Mouse (Mus musculus): ENCODE measurements at regions not wholly inside any gene's neighbourhood (a gene's known extent, or its start where the extent isn't known, plus 50 kb on each side); places are given as distances from the start of the nearest gene placed in this dataset.

DNA sequence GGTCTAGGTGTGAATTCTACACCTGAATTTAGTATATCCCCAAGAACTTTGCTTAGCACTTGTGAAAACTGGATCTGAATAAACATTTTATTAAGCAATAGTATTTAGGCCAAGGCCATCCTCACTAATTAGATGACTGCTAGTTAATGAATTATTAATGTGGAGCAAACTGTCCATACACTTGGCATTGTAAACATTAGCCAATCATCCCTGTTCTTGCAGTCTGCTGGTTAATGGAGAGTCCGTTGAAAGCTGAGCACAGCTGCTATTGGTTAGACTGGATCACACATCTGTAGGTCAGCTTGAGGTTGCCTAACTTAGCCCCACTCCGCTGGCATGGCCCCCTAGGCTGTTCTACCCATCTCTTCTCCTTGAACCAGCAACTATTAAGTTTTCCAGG, 826.2 kb upstream of the 4930452B06Rik start:
- no peaks in the 10 kb centered on the region for H3K27me3 ChIP-seq (ENCODE audit: control insufficient read depth, insufficient read depth, low read depth, low read length)
- no peak for ATAC-seq (ENCODE audit: low read depth)

GRCm38 (mm10) chr14:9488585-9488984, 822.5 kb upstream of the 4930452B06Rik start:
- Histone ChIP-seq H3K4me2 (ENCODE audit: low read depth, low read length) (no peak overlapping the region), H3K27ac (ENCODE audit: low read length) (no peak overlapping the region), H3K36me3 (ENCODE audit: control insufficient read depth, insufficient read depth) (no peaks in the 10 kb centered on the region), H3K27me3 (ENCODE audit: control insufficient read depth, insufficient read depth, low read depth, low read length) (no peaks in the 10 kb centered on the region), H3K4me3 (ENCODE audit: low read depth, low read length) (no peak overlapping the region), H3K9me3 (replicated peaks; ENCODE audit: control insufficient read depth, low read length) (no peaks in the 10 kb centered on the region), H3K9ac (ENCODE audit: low read depth, low read length) (no peak overlapping the region), H3K4me1 (ENCODE audit: control insufficient read depth, low read depth, low read length) (no peaks in the 10 kb centered on the region)
- no peak for ATAC-seq (ENCODE audit: low read depth)
- WGBS (ENCODE audit: insufficient replicate concordance), result 24% methylated on average over 1 of the region's 1 CpGs

More for the DNA sequence above, 826.2 kb upstream of the 4930452B06Rik start:
- no peaks in the 10 kb centered on the region for H3K9me3 ChIP-seq (replicated peaks; ENCODE audit: control insufficient read depth, low read length)
- WGBS (ENCODE audit: insufficient replicate concordance), result 59% methylated on average over 2 of the region's 2 CpGs
- H3K36me3 ChIP-seq (ENCODE audit: control insufficient read depth, insufficient read depth), result no peaks in the 10 kb centered on the region
- H3K4me1 ChIP-seq (ENCODE audit: control insufficient read depth, low read depth, low read length), result no peaks in the 10 kb centered on the region
- no peak overlapping the region for H3K9ac ChIP-seq (ENCODE audit: low read depth, low read length)
- H3K27ac ChIP-seq (ENCODE audit: low read length), result no peak overlapping the region
- no peak overlapping the region for H3K4me2 ChIP-seq (ENCODE audit: low read depth, low read length)
- H3K4me3 ChIP-seq (ENCODE audit: low read depth, low read length), result no peak overlapping the region

GRCm38 (mm10) chr14:9478981-9479380, 812.9 kb upstream of the 4930452B06Rik start:
- H3K4me1 ChIP-seq (ENCODE audit: control insufficient read depth, low read depth, low read length), result no peaks in the 10 kb centered on the region
- no peak overlapping the region for H3K9ac ChIP-seq (ENCODE audit: low read depth, low read length)
- no peaks in the 10 kb centered on the region for H3K27me3 ChIP-seq (ENCODE audit: control insufficient read depth, insufficient read depth, low read depth, low read length)
- no peaks in the 10 kb centered on the region for H3K9me3 ChIP-seq (replicated peaks; ENCODE audit: control insufficient read depth, low read length)
- ATAC-seq (ENCODE audit: low read depth), result no peak
- no peak overlapping the region for H3K4me3 ChIP-seq (ENCODE audit: low read depth, low read length)
- no peaks in the 10 kb centered on the region for H3K36me3 ChIP-seq (ENCODE audit: control insufficient read depth, insufficient read depth)
- H3K4me2 ChIP-seq (ENCODE audit: low read depth, low read length), result no peak overlapping the region
- no peak overlapping the region for H3K27ac ChIP-seq (ENCODE audit: low read length)

- H3K4me3 ChIP-seq (ENCODE audit: low read depth, low read length), result no peak overlapping the region
- WGBS (ENCODE audit: insufficient replicate concordance), result 66% methylated on average over 7 of the region's 7 CpGs
- no peaks in the 10 kb centered on the region for H3K9me3 ChIP-seq (replicated peaks; ENCODE audit: control insufficient read depth, low read length)
- H3K4me2 ChIP-seq (ENCODE audit: low read depth, low read length), result no peak overlapping the region
- no peaks in the 10 kb centered on the region for H3K27me3 ChIP-seq (ENCODE audit: control insufficient read depth, insufficient read depth, low read depth, low read length)
- no peaks in the 10 kb centered on the region for H3K4me1 ChIP-seq (ENCODE audit: control insufficient read depth, low read depth, low read length)
- no peak overlapping the region for H3K27ac ChIP-seq (ENCODE audit: low read length)
- H3K9ac ChIP-seq (ENCODE audit: low read depth, low read length), result no peak overlapping the region
- no peaks in the 10 kb centered on the region for H3K36me3 ChIP-seq (ENCODE audit: control insufficient read depth, insufficient read depth)
- ATAC-seq (ENCODE audit: low read depth), result no peak
Measured at GRCm38 (mm10) chr14:9475169-9475568, 809.1 kb upstream of the 4930452B06Rik start.

- no peak for ATAC-seq (ENCODE audit: low read depth)
- Histone ChIP-seq H3K4me3 (ENCODE audit: low read depth, low read length) (no peak overlapping the region), H3K4me1 (ENCODE audit: control insufficient read depth, low read depth, low read length) (no peaks in the 10 kb centered on the region), H3K9ac (ENCODE audit: low read depth, low read length) (no peak overlapping the region), H3K4me2 (ENCODE audit: low read depth, low read length) (no peak overlapping the region), H3K9me3 (replicated peaks; ENCODE audit: control insufficient read depth, low read length) (no peaks in the 10 kb centered on the region), H3K27me3 (ENCODE audit: control insufficient read depth, insufficient read depth, low read depth, low read length) (no peaks in the 10 kb centered on the region), H3K27ac (ENCODE audit: low read length) (no peak overlapping the region), H3K36me3 (ENCODE audit: control insufficient read depth, insufficient read depth) (no peaks in the 10 kb centered on the region)
Measured at GRCm38 (mm10) chr14:9469686-9470085, 803.6 kb upstream of the 4930452B06Rik start.

- H3K4me3 ChIP-seq (ENCODE audit: low read depth, low read length), result no peak overlapping the region
- no peaks in the 10 kb centered on the region for H3K36me3 ChIP-seq (ENCODE audit: control insufficient read depth, insufficient read depth)
- H3K9me3 ChIP-seq (replicated peaks; ENCODE audit: control insufficient read depth, low read length), result no peaks in the 10 kb centered on the region
- no peak overlapping the region for H3K27ac ChIP-seq (ENCODE audit: low read length)
- no peaks in the 10 kb centered on the region for H3K27me3 ChIP-seq (ENCODE audit: control insufficient read depth, insufficient read depth, low read depth, low read length)
- H3K9ac ChIP-seq (ENCODE audit: low read depth, low read length), result no peak overlapping the region
- WGBS (ENCODE audit: insufficient replicate concordance), result 34% methylated on average over 3 of the region's 3 CpGs
- no peak for ATAC-seq (ENCODE audit: low read depth)
- no peaks in the 10 kb centered on the region for H3K4me1 ChIP-seq (ENCODE audit: control insufficient read depth, low read depth, low read length)
- no peak overlapping the region for H3K4me2 ChIP-seq (ENCODE audit: low read depth, low read length)
Measured at GRCm38 (mm10) chr14:9468654-9469053, 802.6 kb upstream of the 4930452B06Rik start.

- 33% methylated on average over 7 of the region's 7 CpGs for WGBS (ENCODE audit: insufficient replicate concordance)
- no peak overlapping the region for H3K27ac ChIP-seq (ENCODE audit: low read length)
- H3K9ac ChIP-seq (ENCODE audit: low read depth, low read length), result no peak overlapping the region
- ATAC-seq (ENCODE audit: low read depth), result no peak; the same call in 1 of the 2 replicates
- H3K4me1 ChIP-seq (ENCODE audit: control insufficient read depth, low read depth, low read length), result no peaks in the 10 kb centered on the region
- H3K4me3 ChIP-seq (ENCODE audit: low read depth, low read length), result no peak overlapping the region
- H3K9me3 ChIP-seq (replicated peaks; ENCODE audit: control insufficient read depth, low read length), result no peaks in the 10 kb centered on the region
- H3K36me3 ChIP-seq (ENCODE audit: control insufficient read depth, insufficient read depth), result no peaks in the 10 kb centered on the region
- no peaks in the 10 kb centered on the region for H3K27me3 ChIP-seq (ENCODE audit: control insufficient read depth, insufficient read depth, low read depth, low read length)
- no peak overlapping the region for H3K4me2 ChIP-seq (ENCODE audit: low read depth, low read length)
Measured at GRCm38 (mm10) chr14:9467690-9468458, 801.8 kb upstream of the 4930452B06Rik start.

GRCm38 (mm10) chr14:9460006-9460405, 794.0 kb upstream of the 4930452B06Rik start:
- no peak overlapping the region for H3K4me3 ChIP-seq (ENCODE audit: low read depth, low read length)
- H3K9ac ChIP-seq (ENCODE audit: low read depth, low read length), result no peak overlapping the region
- no peak for ATAC-seq (ENCODE audit: low read depth)
- no peak overlapping the region for H3K27ac ChIP-seq (ENCODE audit: low read length)
- H3K9me3 ChIP-seq (replicated peaks; ENCODE audit: control insufficient read depth, low read length), result no peaks in the 10 kb centered on the region
- WGBS (ENCODE audit: insufficient replicate concordance), result 78% methylated on average over 3 of the region's 3 CpGs
- H3K4me2 ChIP-seq (ENCODE audit: low read depth, low read length), result no peak overlapping the region
- no peaks in the 10 kb centered on the region for H3K27me3 ChIP-seq (ENCODE audit: control insufficient read depth, insufficient read depth, low read depth, low read length)
- H3K4me1 ChIP-seq (ENCODE audit: control insufficient read depth, low read depth, low read length), result no peaks in the 10 kb centered on the region
- no peaks in the 10 kb centered on the region for H3K36me3 ChIP-seq (ENCODE audit: control insufficient read depth, insufficient read depth)

DNA sequence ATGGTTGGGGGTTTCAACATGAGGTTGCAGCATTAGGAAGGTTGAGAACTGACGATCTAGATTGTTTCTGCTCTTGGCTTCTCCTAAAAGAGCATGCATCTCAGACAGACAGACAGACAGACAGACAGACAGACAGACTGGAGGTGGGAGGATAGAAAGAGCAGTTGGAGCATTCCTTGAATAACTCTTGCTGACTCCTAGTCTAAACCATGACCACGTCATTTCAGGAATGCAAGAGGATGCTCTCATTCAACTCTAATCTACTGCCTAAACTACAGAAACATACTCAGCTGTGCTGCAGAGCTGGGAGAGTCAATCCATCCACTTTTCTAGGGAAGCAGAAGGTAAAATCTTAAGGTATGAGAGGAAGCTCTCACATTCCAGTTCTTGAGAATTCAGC, 792.8 kb upstream of the 4930452B06Rik start:
- 53% methylated on average over 2 of the region's 2 CpGs for WGBS (ENCODE audit: insufficient replicate concordance)
- Histone ChIP-seq H3K9ac (ENCODE audit: low read depth, low read length) (no peak overlapping the region), H3K27me3 (ENCODE audit: control insufficient read depth, insufficient read depth, low read depth, low read length) (no peaks in the 10 kb centered on the region), H3K4me1 (ENCODE audit: control insufficient read depth, low read depth, low read length) (no peaks in the 10 kb centered on the region), H3K4me2 (ENCODE audit: low read depth, low read length) (no peak overlapping the region), H3K4me3 (ENCODE audit: low read depth, low read length) (no peak overlapping the region), H3K27ac (ENCODE audit: low read length) (no peak overlapping the region), H3K36me3 (ENCODE audit: control insufficient read depth, insufficient read depth) (no peaks in the 10 kb centered on the region), H3K9me3 (replicated peaks; ENCODE audit: control insufficient read depth, low read length) (no peaks in the 10 kb centered on the region)
- ATAC-seq (ENCODE audit: low read depth), result no peak

Data from liver, embryonic 16.5 days (tissue).